Mouse (Mus musculus) neural tube, embryonic 14.5 days (tissue): ENCODE measurements around the gene Pyroxd2. TPM values are rescaled to one million over a fixed set of nuclear protein-coding genes. Genes with fewer than 3 reads are reported as not detected.
"Not testable (repeated sequence)": the region's sequence is repeated elsewhere in the genome, so short reads cannot be mapped to it uniquely, and the experiment has no call there.

Source experiments
- ATAC-seq: fragments of 200-750 bp; cut with Nextera tagmentation; 2 replicates; pipeline ENCODE4 v1.8.0; 2017; ENCODE audit warnings: low read depth, mild to moderate bottlenecking, moderate TSS enrichment, moderate library complexity
- H3K27ac ChIP-seq: fragments of 300-500 bp; sonication (generic); 2 replicates; pipeline ENCODE4 v1.5.1; 2014; ENCODE audit warnings: low read depth, mild to moderate bottlenecking, control low read depth, low read length, moderate library complexity, mixed read lengths
- H3K27me3 ChIP-seq: fragments of 300-500 bp; sonication (generic); 2 replicates; pipeline ENCODE4 v1.6.1; 2014; ENCODE audit warnings: low read length; ENCODE audit not compliant: control insufficient read depth, insufficient read depth
- H3K36me3 ChIP-seq: fragments of 300-500 bp; sonication (generic); 2 replicates; pipeline ENCODE4 v1.6.1; 2014; ENCODE audit warnings: low read length, mixed read lengths; ENCODE audit not compliant: control insufficient read depth, insufficient read depth
- H3K4me1 ChIP-seq: fragments of 300-500 bp; sonication (generic); 2 replicates; pipeline ENCODE4 v1.6.1; 2014; ENCODE audit warnings: low read length; ENCODE audit not compliant: control insufficient read depth, insufficient read depth
- H3K4me2 ChIP-seq: fragments of 300-500 bp; sonication (generic); 2 replicates; pipeline ENCODE4 v1.6.1; 2014; ENCODE audit warnings: mild to moderate bottlenecking, low read depth, low read length, control low read depth
- H3K4me3 ChIP-seq: fragments of 300-500 bp; sonication (generic); 2 replicates; pipeline ENCODE4 v1.5.1; 2014; ENCODE audit warnings: low read depth, low read length, control low read depth, mixed read lengths
- H3K9ac ChIP-seq: fragments of 300-500 bp; sonication (generic); replicated peaks from 2 replicates; pipeline ENCODE4 v1.6.1; 2014; ENCODE audit warnings: low read depth, mild to moderate bottlenecking, control low read depth, low read length, mixed read lengths
- H3K9me3 ChIP-seq: fragments of 300-500 bp; sonication (generic); 2 replicates; pipeline ENCODE4 v1.6.1; 2016; ENCODE audit warnings: low read length; ENCODE audit not compliant: control insufficient read depth
- WGBS: fragments of 180-500 bp; shearing (Covaris S2); extraction: QIAGEN DNeasy Blood & Tissue Kit; methylation state at CpG from one replicate; pipeline ENCODE4 v1.1.7; 2014; 5-methylcytosine and 5-hydroxymethylcytosine counted together
- polyA plus RNA-seq: library from polyadenylated mRNA; unstranded; fragments of >200 nt; fragmentation: Nextera tagmentation; extraction: Ambion mirVana; gene quantifications from 2 replicates; pipeline ENCODE4 v1.2.1, GENCODE M21; 2014

Pyroxd2 gene
- polyA plus RNA-seq = 1.5 and 1.6 TPM in 2 replicates

DNA sequence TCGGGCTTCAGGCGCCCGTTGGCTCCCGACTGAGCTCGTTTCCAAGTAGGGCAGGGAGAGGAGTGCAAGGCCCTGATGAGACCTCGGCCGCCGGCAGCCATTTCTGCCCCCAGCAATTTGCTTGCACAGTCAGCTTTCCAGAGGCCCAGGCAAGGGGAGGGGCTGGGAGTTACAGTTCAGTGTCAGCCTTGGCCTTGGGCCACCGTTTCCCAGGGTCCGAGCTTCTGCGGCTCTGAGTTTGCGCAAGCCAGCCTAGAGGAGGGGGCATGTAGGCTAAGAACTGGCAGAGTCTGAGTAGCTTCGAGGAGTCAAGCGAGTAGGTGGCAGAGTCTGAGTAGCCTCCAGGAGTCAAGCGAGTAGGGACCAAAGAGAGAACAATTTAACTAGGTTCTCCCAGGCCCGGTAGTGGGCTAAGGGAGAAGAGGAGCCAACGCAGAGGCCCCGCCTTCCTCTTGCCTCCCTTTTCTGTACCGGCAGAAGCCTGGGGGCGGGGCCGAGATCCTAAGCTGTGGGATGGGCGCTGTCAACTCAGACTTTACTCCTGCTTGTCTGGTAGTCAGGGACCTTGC, at the start of gene Pyroxd2:
Pyroxd2 (minus strand) TSS at position 413 of the 569 bp plus-strand sequence.
- H3K4me2 ChIP-seq = peak within 1 kb of the TSS; percentile 39
- 5% methylated on average over 22 of the region's 22 CpGs for WGBS

DNA sequence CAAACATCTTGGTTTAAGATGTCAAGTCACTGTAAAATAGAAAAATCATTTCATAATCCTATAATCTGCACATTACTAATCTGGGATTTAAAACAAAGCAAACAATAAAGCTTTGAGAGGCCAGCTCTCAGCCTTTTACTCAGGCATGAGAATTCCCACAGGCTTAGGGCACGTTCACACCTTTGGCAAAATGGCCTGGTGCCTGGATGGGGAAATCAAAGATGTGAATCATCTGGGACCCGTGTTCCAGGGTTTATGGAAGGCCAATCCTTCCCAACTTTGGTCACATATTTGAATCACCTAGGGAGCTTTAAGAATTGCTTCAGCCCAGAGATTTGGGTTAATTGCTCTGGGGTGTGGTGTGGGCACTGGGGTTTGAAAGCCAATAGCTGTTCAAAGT, 45.3 kb upstream of the Pyroxd2 start:
- 56% methylated on average over 2 of the region's 2 CpGs for WGBS
- no peak overlapping the region for H3K4me3 ChIP-seq
- H3K27ac ChIP-seq = no peak overlapping the region
- H3K36me3 ChIP-seq = no peaks in the 10 kb centered on the region
- no peaks in the 10 kb centered on the region for H3K9me3 ChIP-seq
- H3K27me3 ChIP-seq = no peaks in the 10 kb centered on the region
- no peaks in the 10 kb centered on the region for H3K4me1 ChIP-seq
- ATAC-seq = no peak
- no peak overlapping the region for H3K4me2 ChIP-seq
- H3K9ac ChIP-seq = no peak overlapping the region

More for the DNA sequence above, at the start of gene Pyroxd2:
- ATAC-seq = peak; percentile 85
- Histone ChIP-seq H3K4me1 (peaks cover 4% of the 10 kb centered on the region; the same call in 1 of the 2 replicates), H3K27ac (peak within 1 kb of the TSS; percentile 18; the same call in 1 of the 2 replicates), H3K9ac (peak within 1 kb of the TSS; percentile 44; the same call in 1 of the 2 replicates), H3K27me3 (no peaks in the 10 kb centered on the region), H3K9me3 (no peaks in the 10 kb centered on the region), H3K36me3 (no peaks in the 10 kb centered on the region), H3K4me3 (peak within 1 kb of the TSS; percentile 15; the same call in 1 of the 2 replicates)

DNA sequence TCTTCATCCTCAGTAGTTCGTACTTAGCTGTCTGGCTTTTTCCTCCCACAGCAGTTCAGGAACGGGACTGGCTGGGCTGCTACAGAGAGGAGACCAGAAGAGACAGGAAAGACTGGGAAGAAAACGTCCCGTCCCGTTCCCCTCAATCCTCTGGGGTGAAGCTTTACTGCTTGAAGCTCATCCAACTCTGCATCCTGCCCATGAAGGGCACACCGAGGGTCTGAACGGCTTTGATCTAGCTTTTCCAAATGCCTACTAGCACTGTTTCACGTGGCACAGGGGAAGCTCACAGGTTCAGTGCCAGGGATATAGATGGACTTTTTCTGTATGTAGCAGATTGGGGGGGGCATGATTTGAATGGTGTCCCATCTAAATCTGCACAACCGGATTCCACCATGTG, 43.2 kb upstream of the Pyroxd2 start:
- no peak overlapping the region for H3K4me3 ChIP-seq
- no peak overlapping the region for H3K9ac ChIP-seq
- no peaks in the 10 kb centered on the region for H3K9me3 ChIP-seq
- 21% methylated on average over 9 of the region's 9 CpGs for WGBS
- H3K4me2 ChIP-seq = peak overlapping the region; percentile 81; the same call in 1 of the 2 replicates
- H3K36me3 ChIP-seq = no peaks in the 10 kb centered on the region
- H3K27ac ChIP-seq = no peak overlapping the region
- no peaks in the 10 kb centered on the region for H3K27me3 ChIP-seq
- no peaks in the 10 kb centered on the region for H3K4me1 ChIP-seq
- ATAC-seq = no peak

DNA sequence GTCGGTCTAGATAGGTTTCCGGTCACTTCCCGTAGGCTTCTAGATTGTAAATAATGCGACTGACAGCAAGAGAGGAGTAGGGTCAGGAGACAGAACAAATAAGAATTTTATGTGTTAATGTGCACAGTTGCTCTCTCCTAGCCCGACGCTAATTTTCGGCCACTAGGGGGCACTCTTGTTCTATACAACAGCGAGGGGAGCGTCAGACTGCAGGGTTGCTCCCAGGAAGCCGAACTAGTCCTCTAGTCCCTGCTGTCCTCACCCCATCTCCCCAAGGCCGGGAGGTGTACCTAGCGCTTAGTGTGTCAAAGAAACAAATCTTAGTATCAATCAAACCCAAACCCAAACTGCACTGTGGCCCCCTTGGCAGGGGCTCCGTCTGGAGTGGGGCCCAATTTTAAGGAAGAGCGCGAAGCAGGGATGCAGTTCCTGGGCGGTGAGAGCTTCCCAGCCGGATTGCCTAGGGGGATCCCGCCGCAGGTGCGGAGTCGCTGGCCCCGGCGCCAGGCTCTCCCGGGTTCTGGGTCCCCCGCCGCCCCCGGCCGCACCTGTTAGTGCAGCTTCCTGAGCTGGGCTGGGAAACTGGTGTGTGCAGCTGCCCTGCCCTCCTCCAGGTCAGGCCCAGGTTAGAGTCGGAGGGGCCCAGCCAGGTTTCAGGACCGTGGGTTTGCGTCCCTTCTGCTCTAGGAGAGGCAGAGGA, 42.5 kb upstream of the Pyroxd2 start:
- Histone ChIP-seq H3K4me3 (peak overlapping the region; percentile 35), H3K9ac (peak overlapping the region; percentile 43), H3K4me2 (peak overlapping the region; percentile 81), H3K4me1 (no peaks in the 10 kb centered on the region), H3K9me3 (no peaks in the 10 kb centered on the region), H3K27me3 (no peaks in the 10 kb centered on the region), H3K36me3 (no peaks in the 10 kb centered on the region), H3K27ac (no peak overlapping the region)
- WGBS = 1% methylated on average over 31 of the region's 31 CpGs
- ATAC-seq = peak; percentile 93

DNA sequence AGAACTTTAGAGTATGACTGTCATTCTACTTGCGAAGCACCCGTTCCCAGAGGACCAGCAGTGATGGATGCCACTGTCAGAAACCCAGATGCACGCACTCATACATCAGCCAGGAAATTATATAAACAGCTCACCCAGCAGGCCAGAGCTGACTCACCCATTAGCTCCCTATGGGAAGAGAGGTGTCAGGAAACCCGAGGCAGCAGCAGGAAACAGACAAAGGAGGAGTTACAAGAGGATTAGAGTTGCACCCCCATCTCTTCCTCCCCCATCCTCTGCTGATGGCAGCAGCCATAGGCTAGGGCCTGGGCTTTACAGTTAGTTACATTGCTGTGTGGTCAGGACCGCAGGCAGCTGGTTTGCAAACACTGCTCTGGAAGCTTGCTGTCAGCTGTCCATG, 35.7 kb upstream of the Pyroxd2 start:
- no peaks in the 10 kb centered on the region for H3K4me1 ChIP-seq
- H3K36me3 ChIP-seq = no peaks in the 10 kb centered on the region
- H3K27ac ChIP-seq = no peak overlapping the region
- H3K9me3 ChIP-seq = no peaks in the 10 kb centered on the region
- H3K4me3 ChIP-seq = no peak overlapping the region
- no peak overlapping the region for H3K9ac ChIP-seq
- H3K27me3 ChIP-seq = no peaks in the 10 kb centered on the region
- 49% methylated on average over 5 of the region's 5 CpGs for WGBS
- no peak for ATAC-seq
- no peak overlapping the region for H3K4me2 ChIP-seq

DNA sequence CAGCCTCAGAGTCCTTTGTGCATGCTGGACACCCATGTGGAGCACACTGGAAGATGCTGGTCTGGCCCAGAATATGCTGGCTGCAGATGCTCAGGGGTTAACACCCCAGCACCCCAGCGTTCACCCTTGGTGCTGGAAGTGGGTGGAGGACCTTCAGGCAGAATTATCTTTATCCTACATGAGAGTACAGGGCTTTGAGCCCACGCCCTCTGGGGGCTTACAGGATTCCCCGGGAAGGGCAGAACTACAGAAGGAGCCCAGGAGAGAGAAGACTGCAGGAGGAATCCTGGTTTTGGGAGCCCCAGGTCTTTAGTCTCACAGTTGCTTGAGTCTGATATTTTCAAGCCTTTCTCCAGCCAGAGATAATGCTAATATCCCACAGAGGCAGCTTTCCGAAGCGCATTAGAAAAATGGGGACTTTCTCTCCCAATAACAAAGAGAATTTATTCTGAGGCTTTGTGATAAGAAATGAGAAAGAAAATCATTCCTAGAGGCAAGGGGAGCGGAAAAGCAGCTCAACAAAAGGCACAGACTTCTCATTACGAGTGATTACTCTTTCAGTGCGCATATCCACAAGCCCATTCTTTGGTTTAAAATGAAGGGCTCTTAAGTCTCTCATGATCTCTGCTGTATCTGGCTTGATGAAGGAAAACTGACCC, 33.1 kb upstream of the Pyroxd2 start:
- no peak overlapping the region for H3K4me2 ChIP-seq
- no peaks in the 10 kb centered on the region for H3K4me1 ChIP-seq
- H3K27me3 ChIP-seq = no peaks in the 10 kb centered on the region
- H3K9ac ChIP-seq = no peak overlapping the region
- H3K36me3 ChIP-seq = no peaks in the 10 kb centered on the region
- no peak overlapping the region for H3K4me3 ChIP-seq
- H3K9me3 ChIP-seq = no peaks in the 10 kb centered on the region
- H3K27ac ChIP-seq = no peak overlapping the region
- 43% methylated on average over 8 of the region's 8 CpGs for WGBS
- ATAC-seq = no peak

DNA sequence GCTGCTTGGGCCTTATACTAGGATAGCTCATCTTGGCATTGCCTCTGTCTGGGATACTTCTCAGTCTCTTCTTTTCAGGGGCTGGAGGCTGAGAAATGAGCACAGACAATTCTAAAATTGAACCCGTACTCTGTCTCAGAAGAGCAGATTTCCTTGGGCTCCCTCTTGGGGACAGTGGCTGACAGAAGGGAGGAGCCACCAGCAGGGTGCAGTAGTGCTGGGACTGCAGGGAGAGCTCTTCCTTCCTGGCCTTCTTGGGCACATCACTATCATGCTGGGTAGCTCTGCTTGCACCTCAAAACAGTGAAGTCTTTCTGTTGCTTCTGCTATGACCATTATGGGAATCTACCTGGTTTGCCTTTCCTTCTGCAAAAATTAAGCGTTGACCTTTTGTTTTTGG, 32.6 kb upstream of the Pyroxd2 start:
- H3K27ac ChIP-seq = no peak overlapping the region
- 33% methylated on average over 2 of the region's 2 CpGs for WGBS
- no peak for ATAC-seq
- H3K9ac ChIP-seq = no peak overlapping the region
- no peak overlapping the region for H3K4me2 ChIP-seq
- no peaks in the 10 kb centered on the region for H3K9me3 ChIP-seq
- H3K4me3 ChIP-seq = no peak overlapping the region
- H3K4me1 ChIP-seq = no peaks in the 10 kb centered on the region
- no peaks in the 10 kb centered on the region for H3K27me3 ChIP-seq
- no peaks in the 10 kb centered on the region for H3K36me3 ChIP-seq

DNA sequence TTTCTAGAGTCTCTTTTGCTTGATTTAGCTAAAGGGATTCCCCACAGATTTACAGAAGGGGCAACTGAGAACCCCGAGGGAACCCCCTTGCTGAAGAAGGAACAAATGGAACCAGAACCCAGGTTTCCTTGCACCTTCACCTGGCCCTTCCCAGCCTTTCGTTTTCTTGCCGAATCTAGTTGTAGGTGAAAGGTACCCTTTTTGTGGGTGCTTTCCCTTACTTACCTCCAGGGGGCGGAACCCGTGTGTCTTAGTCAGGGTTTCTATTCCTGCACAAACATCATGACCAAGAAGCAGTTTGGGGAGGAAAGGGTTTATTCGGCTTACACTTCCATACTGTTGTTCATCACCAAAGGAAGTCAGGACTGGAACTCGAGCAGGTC, 27.6 kb upstream of the Pyroxd2 start:
- Histone ChIP-seq H3K9ac (peak overlapping the region; percentile 58), H3K4me2 (peak overlapping the region; percentile 67), H3K4me3 (peak overlapping the region; percentile 57), H3K27ac (peak overlapping the region; percentile 88)
- H3K4me1 ChIP-seq, ATAC-seq, H3K36me3 ChIP-seq, H3K27me3 ChIP-seq, H3K9me3 ChIP-seq: not testable (repeated sequence)
- 63% methylated on average over 7 of the region's 7 CpGs for WGBS
